Mouse (Mus musculus) liver, embryonic 14.5 days (tissue): Measurements from ENCODE around the gene Draxin.

Source experiments
- CTCF ChIP-seq: IDR thresholded peaks from 2 replicates; pipeline ENCODE4 v1.5.1; 2016; ENCODE audit warnings: antibody characterized with exemption, low read depth, control low read depth
- EP300 ChIP-seq: IDR thresholded peaks from 2 replicates; pipeline ENCODE4 v1.6.1; 2016; ENCODE audit warnings: antibody characterized with exemption, low read depth

DNA sequence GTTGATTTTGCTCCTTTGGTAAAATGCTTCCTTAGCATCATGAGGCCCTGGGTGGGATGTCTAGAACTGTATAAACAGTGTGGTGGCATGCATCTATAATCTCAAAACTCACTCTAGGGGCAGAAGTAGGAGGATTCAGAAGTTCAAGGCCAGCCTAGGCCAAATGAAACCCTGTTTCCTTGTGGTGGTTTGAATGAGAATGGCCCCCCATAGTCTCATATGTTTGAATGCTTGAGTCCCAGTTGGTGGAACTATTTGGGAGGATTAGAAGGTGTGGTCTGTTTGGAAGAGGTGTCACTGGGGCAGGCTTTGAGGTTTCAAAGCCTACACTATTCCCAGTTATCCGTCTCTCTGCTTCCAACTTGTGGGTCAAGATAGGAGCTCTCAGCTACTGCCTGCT, 39.3 kb downstream of the Draxin start:
- no peak for TF ChIP-seq CTCF
- TF ChIP-seq EP300 = no peak
